Mouse (Mus musculus) kidney, adult 2 months (tissue): Measurements from ENCODE around the gene Sorbs1.

Source experiments
- CTCF ChIP-seq: fragments of 200-500 bp; conservative IDR thresholded peaks from 2 replicates; pipeline ENCODE4 v1.5.1; 2011; ENCODE audit warnings: low read depth, mild to moderate bottlenecking, control low read depth, low read length, moderate library complexity, mixed read lengths; ENCODE audit not compliant: insufficient read depth, insufficient read length
- POLR2A ChIP-seq: fragments of 200-500 bp; IDR thresholded peaks from one replicate; pipeline ENCODE4 v1.6.1; 2011; ENCODE audit warnings: low read depth, low read length, control low read depth

- no peak for TF ChIP-seq CTCF
- no peak for TF ChIP-seq POLR2A
These were observed 9.2 kb downstream of the Sorbs1 start for GRCm38 (mm10) chr19:40504336-40504735.
